Mouse (Mus musculus) right cerebral cortex, postnatal 36 days (tissue): ENCODE measurements around the gene Stra8.

ENCODE experiments used
- DNase-seq, 2 experiments: peaks; one replicate each; pipeline ENCODE4 v3.0.0; 2022; ENCODE audit warnings: low spot score in 2 of 2, mixed read lengths in 1 of 2

Stra8 gene

DNA sequence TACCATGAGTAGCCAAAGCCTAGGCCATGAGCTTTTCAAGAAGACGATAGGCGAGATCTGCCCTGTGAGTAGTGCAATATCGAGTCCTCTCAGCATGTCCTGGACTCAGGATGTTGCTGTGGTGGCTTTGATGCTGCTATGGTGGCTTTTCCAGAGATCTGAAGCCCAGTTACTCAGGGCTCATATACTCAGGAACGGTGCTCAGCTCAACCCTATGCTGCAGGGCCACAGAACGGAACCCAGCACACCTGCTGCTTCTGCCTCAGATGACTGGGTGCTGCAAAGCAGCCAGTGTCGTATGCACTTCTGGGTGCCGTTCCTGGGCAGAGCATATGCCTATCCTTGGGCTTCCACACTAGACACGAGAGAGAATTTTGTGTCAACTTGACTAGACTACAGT is 19.5 kb downstream of the Stra8 start:
- no peak for DNase-seq

DNA sequence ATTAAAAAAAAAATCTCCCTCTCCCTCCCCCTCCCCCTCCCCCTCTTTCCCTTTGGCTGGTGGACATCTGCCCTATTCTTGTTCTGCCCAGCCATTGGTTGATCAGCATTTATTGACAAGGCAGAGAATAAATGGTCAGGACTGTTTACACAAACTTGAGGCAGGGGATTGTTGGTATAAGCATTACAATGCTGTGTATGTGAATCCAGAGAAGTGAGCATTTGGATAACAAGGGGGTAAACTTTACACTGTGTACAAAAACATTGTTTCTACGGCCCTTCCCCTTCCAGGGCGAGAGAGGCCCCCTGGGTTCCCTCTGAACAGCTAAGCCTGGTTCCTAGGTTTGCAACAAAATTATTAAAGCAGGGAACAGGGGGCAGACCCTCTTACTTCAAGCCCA is 21.5 kb downstream of the Stra8 start:
- DNase-seq = no peak

- DNase-seq = no peak
Measured at GRCm38 (mm10) chr6:34942446-34942845, 22.5 kb downstream of the Stra8 start.

DNA sequence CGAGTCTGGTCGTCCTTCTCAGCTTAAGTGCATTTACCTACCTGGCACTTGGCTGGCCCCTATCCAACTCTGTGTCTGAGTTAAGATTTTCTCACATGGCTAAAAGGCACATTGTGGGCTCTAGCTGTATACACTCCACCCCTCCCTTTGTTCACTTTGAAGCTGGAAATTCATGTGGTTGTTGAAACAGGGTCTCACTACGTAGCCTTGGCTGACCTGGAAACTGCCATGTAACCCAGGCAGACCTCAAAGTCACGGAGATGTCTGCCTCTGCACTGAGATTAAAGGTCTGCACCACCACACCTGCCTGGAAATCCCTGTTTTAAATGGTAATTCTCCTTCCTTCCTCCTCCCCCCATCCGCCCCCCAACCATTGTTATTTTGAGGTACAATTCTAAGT is 23.5 kb downstream of the Stra8 start:
- DNase-seq = no peak

- DNase-seq = no peak
Measured at GRCm38 (mm10) chr6:34946486-34947079, 26.6 kb downstream of the Stra8 start.

- peak in 1 of 2 experiments; percentile 5 for DNase-seq
Measured at GRCm38 (mm10) chr6:34948461-34948860, 28.5 kb downstream of the Stra8 start.

DNA sequence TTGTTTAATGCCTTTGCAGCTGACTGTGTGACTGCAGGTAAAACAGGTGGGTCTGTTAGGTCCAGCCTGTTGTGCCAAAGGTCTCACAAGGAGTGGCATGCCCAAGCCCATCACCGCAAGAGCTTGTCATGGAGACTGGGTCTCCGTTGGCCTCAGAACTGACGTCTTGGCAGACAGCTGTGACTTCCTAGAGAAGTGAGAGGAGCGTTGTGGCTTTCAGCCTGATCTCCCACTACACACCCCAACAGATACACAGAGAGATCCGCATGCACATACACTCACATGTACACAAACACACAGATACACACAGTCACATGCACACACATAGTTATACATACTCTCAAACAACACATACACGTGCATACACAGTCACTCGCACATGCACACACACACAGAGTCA is 31.6 kb downstream of the Stra8 start:
- DNase-seq = no peak

GRCm38 (mm10) chr6:34951956-34952667 is 32.1 kb downstream of the Stra8 start:
- no peak for DNase-seq

DNA sequence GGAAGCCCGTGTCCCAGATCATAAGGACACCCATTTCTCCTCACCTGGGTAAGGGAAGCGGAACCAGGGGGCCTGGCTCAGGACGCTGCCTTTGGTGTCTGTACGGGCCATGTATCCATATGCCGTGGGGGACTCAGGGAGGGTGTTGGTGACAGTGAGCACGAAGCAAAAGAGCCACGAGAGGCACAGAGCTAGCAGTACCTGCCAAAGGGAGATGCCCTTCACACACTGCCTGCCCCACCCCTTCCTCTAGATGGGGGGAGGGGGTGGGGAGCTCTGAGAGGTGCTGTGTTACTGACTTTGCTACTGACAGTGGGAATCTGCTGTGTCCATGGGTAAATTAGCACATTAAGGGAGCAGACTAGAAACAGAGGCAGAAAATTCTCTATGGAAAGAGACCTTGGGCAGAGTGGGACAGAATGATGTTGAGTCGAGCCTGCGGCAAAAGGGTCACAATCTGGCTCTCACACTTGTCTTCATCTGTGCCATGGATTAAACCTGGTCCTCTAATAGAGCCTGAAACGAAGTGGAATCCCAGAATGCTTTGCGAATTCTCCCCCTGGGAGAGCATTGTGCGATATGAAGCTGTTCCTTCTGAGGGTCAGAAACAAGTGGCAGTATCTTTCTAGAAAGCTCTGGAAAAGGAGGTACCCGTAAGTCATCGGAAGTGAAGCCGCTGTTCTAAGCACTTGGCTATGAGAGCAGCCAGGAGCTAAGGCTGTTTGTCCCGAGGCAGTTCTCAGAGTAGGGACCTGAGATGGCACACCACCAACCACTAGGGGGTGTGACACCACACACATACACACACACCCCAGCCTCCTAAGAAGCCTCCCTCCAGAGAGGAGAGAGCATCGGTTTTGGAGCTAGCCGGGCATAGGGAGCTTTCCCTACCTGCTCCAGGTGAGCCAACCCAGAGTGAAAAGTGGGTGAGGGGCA is 35.2 kb downstream of the Stra8 start:
- DNase-seq = no peak

DNA sequence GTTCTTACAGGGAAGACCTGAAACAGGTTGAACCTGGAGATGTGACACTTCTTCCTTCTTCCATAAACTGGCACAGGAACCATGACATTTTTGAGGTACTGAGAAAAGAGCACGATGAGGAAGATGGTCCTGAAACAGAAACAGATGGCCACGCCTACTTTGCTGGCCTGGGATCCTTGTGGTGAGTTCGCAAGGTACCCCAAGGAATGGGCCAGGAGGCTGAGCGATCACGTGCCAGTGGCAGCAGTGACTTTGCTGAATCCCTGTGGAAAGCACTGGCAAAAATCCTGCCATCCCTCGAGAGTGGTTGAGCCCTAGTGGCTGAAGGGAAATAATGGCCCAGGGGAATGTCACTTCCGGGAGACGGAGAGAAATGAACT is 35.9 kb downstream of the Stra8 start:
- no peak for DNase-seq

DNA sequence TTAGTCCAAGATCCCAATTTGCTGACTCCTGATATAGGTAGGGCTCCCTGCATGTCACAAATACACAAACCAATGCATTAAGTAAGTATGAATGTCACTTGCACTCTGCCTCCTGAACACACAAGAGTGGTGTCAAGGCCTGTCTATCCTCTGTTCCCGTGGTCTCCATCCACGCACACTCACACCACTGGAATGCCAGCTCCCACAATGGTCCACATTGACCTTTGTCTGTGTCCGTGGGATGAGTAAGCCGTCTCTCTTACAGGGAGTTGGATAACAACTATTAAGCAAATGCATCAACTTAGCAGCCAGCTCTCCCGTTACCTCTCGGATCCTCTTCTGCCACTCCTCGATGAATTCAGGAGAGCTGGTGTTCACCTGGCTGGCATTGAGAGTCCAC is 39.2 kb downstream of the Stra8 start:
- DNase-seq = no peak

DNA sequence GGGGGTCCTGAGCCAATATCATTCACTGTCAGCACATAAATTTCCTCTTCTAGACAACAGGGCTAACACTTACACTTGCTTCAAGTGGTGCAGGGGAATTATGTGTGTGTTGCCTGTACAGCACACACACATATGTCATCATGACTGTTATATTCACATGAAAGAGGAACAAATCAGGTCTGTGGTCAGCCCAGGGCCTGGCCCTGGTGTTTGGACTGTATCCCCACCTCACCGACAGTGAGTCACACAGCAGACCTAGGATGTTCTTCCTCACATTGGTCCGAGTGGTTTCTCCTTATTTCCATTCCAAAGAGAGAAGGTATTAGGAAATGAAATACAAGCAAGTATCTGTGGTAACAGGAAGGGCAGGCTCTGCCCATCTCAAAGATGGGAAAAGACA is 44.6 kb downstream of the Stra8 start:
- no peak for DNase-seq

GRCm38 (mm10) chr6:34965819-34966539 is 46.0 kb downstream of the Stra8 start:
- no peak for DNase-seq

DNA sequence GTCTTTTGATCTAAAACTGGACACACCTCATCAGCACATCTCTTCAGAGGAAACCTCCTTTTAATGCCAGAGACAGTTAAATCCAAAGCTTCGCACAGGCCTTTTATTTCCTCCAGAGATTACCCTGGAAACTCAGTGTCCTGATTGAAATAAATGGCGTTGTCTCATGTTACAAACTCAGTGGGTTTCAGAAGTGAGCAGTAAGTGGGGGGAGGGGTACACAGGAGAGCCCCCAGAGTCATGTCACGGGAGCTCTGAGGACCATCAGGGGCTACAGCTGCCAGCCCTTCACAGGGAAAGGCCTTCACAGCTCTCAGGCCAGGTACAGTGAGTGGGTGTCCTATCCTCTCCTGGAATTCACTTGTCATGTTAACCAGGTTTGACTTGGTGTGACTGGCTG is 51.2 kb downstream of the Stra8 start:
- DNase-seq = no peak

- DNase-seq = no peak
Measured at GRCm38 (mm10) chr6:34979291-34979690, 59.3 kb downstream of the Stra8 start.

- no peak for DNase-seq
Measured at GRCm38 (mm10) chr6:34980661-34981060, 60.7 kb downstream of the Stra8 start.

GRCm38 (mm10) chr6:34987085-34987645 is 67.2 kb downstream of the Stra8 start:
- no peak for DNase-seq

DNA sequence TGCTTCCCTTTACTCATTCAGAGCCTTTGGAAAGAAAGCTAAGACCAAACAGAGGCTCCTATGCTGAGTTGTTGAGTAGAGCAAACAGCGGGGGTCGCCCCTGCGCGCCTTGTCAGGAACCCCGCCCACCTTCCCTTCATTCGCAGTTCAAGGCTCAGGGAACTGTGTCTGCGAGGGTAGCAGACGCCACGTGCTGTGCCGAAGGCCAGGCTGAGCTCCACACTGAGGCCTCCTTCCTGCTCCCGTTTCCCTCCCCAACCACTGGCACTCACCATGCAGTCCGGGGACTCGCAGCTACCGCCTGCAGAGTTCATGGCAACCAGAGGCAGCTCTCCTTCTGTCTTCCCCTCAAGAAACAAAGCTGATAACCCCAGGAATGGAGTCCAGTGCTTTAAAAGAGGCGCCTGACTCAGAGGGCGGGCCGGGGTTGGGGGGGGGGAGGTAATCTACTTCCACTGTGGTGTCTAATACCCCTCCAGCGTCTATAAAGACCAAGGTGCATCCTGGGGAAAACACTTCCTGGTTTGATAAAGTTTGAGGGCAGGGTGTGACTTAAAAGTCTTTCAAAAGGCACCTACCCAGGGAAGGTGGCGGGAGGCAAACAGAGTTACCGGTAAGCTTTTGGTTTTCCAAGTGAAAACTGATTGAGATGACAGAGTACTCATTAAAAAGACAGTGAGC is 68.3 kb downstream of the Stra8 start, which contains the start of gene Slc23a4:
Slc23a4 (minus strand) TSS at position 324 of the 681 bp plus-strand sequence.
- DNase-seq = no peak
